Mouse (Mus musculus): Measurements from ENCODE around the gene Zbtb1. TPM values are rescaled to one million over a fixed set of nuclear protein-coding genes. Genes with fewer than 3 reads are reported as not detected.
A peak's percentile ranks its signal among the peaks of the same experiment; 100 is the strongest.

Gene Zbtb1
- polyA plus RNA-seq, 1 experiment from 2014 or later: 11.7 TPM

GRCm38 (mm10) chr12:76341080-76341479, 29.0 kb upstream of the Zbtb1 start:
- H3K4me3 ChIP-seq (ENCODE audit: low read depth, low read length): no peak overlapping the region
- WGBS: 6% methylated on average over 4 of the region's 4 CpGs
- DNase-seq (ENCODE audit: low spot score) (peak; percentile 75), ATAC-seq (replicated peaks; ENCODE audit: insufficient number of reproducible peaks, low FRiP score, low TSS enrichment, low read depth) (no peak)
- H3K9me3 ChIP-seq (replicated peaks; ENCODE audit: control insufficient read depth, low read length): no peaks in the 10 kb centered on the region
- no peak overlapping the region for H3K27ac ChIP-seq (replicated peaks; ENCODE audit: low read depth, low read length)
- no peak overlapping the region for H3K4me2 ChIP-seq (ENCODE audit: low read depth, low read length)
- H3K36me3 ChIP-seq (replicated peaks; ENCODE audit: control insufficient read depth, insufficient read depth, low read depth, low read length): no peaks in the 10 kb centered on the region
- no peaks in the 10 kb centered on the region for H3K27me3 ChIP-seq (ENCODE audit: control insufficient read depth, insufficient read depth, low read length)
- no peak overlapping the region for H3K9ac ChIP-seq (replicated peaks; ENCODE audit: low read length)
- H3K4me1 ChIP-seq (ENCODE audit: control insufficient read depth, insufficient read depth, low read length): no peaks in the 10 kb centered on the region

- Histone ChIP-seq H3K4me2 (ENCODE audit: low read depth, low read length) (no peak overlapping the region), H3K4me1 (ENCODE audit: control insufficient read depth, insufficient read depth, low read length) (no peaks in the 10 kb centered on the region), H3K9me3 (replicated peaks; ENCODE audit: control insufficient read depth, low read length) (no peaks in the 10 kb centered on the region), H3K27me3 (ENCODE audit: control insufficient read depth, insufficient read depth, low read length) (no peaks in the 10 kb centered on the region), H3K27ac (replicated peaks; ENCODE audit: low read depth, low read length) (no peak overlapping the region), H3K9ac (replicated peaks; ENCODE audit: low read length) (no peak overlapping the region), H3K4me3 (ENCODE audit: low read depth, low read length) (no peak overlapping the region), H3K36me3 (replicated peaks; ENCODE audit: control insufficient read depth, insufficient read depth, low read depth, low read length) (peaks cover 3% of the 10 kb centered on the region)
- WGBS: 78% methylated on average over 5 of the region's 6 CpGs
- ATAC-seq (replicated peaks; ENCODE audit: insufficient number of reproducible peaks, low FRiP score, low TSS enrichment, low read depth): no peak
- no peak for DNase-seq (ENCODE audit: low spot score)
Observed at GRCm38 (mm10) chr12:76345759-76346455, 24.2 kb upstream of the Zbtb1 start.

GRCm38 (mm10) chr12:76349680-76350220, 20.3 kb upstream of the Zbtb1 start:
- Histone ChIP-seq H3K9ac (replicated peaks; ENCODE audit: low read length) (peak overlapping the region; percentile 18; the same call in 1 of the 2 replicates), H3K36me3 (replicated peaks; ENCODE audit: control insufficient read depth, insufficient read depth, low read depth, low read length) (peaks cover 3% of the 10 kb centered on the region), H3K9me3 (replicated peaks; ENCODE audit: control insufficient read depth, low read length) (no peaks in the 10 kb centered on the region), H3K27ac (replicated peaks; ENCODE audit: low read depth, low read length) (no peak overlapping the region), H3K4me3 (ENCODE audit: low read depth, low read length) (no peak overlapping the region), H3K4me2 (ENCODE audit: low read depth, low read length) (no peak overlapping the region), H3K27me3 (ENCODE audit: control insufficient read depth, insufficient read depth, low read length) (no peaks in the 10 kb centered on the region), H3K4me1 (ENCODE audit: control insufficient read depth, insufficient read depth, low read length) (no peaks in the 10 kb centered on the region)
- WGBS: 66% methylated on average over 8 of the region's 8 CpGs
- no peak for ATAC-seq (replicated peaks; ENCODE audit: insufficient number of reproducible peaks, low FRiP score, low TSS enrichment, low read depth)
- peak; percentile 28 for DNase-seq (ENCODE audit: low spot score)

GRCm38 (mm10) chr12:76360868-76361267, 9.2 kb upstream of the Zbtb1 start:
- Histone ChIP-seq H3K4me3 (ENCODE audit: low read depth, low read length) (no peak overlapping the region), H3K36me3 (replicated peaks; ENCODE audit: control insufficient read depth, insufficient read depth, low read depth, low read length) (no peaks in the 10 kb centered on the region), H3K9me3 (replicated peaks; ENCODE audit: control insufficient read depth, low read length) (no peaks in the 10 kb centered on the region), H3K27me3 (ENCODE audit: control insufficient read depth, insufficient read depth, low read length) (no peaks in the 10 kb centered on the region), H3K27ac (replicated peaks; ENCODE audit: low read depth, low read length) (no peak overlapping the region), H3K4me1 (ENCODE audit: control insufficient read depth, insufficient read depth, low read length) (no peaks in the 10 kb centered on the region), H3K4me2 (ENCODE audit: low read depth, low read length) (no peak overlapping the region), H3K9ac (replicated peaks; ENCODE audit: low read length) (no peak overlapping the region)
- 57% methylated on average over 1 of the region's 1 CpGs for WGBS
- ATAC-seq (replicated peaks; ENCODE audit: insufficient number of reproducible peaks, low FRiP score, low TSS enrichment, low read depth): no peak
- no peak for DNase-seq (ENCODE audit: low spot score)

- H3K36me3 ChIP-seq (replicated peaks; ENCODE audit: control insufficient read depth, insufficient read depth, low read depth, low read length): no peaks in the 10 kb centered on the region
- no peak overlapping the region for H3K9ac ChIP-seq (replicated peaks; ENCODE audit: low read length)
- H3K27ac ChIP-seq (replicated peaks; ENCODE audit: low read depth, low read length): no peak overlapping the region
- H3K4me3 ChIP-seq (ENCODE audit: low read depth, low read length): no peak overlapping the region
- no peak for ATAC-seq (replicated peaks; ENCODE audit: insufficient number of reproducible peaks, low FRiP score, low TSS enrichment, low read depth)
- H3K9me3 ChIP-seq (replicated peaks; ENCODE audit: control insufficient read depth, low read length): no peaks in the 10 kb centered on the region
- peak; percentile 14 for DNase-seq (ENCODE audit: low spot score)
- H3K4me1 ChIP-seq (ENCODE audit: control insufficient read depth, insufficient read depth, low read length): no peaks in the 10 kb centered on the region
- H3K27me3 ChIP-seq (ENCODE audit: control insufficient read depth, insufficient read depth, low read length): no peaks in the 10 kb centered on the region
- H3K4me2 ChIP-seq (ENCODE audit: low read depth, low read length): no peak overlapping the region
- 64% methylated on average over 9 of the region's 9 CpGs for WGBS
Observed at GRCm38 (mm10) chr12:76361405-76362302, 8.4 kb upstream of the Zbtb1 start.

GRCm38 (mm10) chr12:76362303-76362676, 7.8 kb upstream of the Zbtb1 start:
- no peak overlapping the region for H3K4me2 ChIP-seq (ENCODE audit: low read depth, low read length)
- no peaks in the 10 kb centered on the region for H3K27me3 ChIP-seq (ENCODE audit: control insufficient read depth, insufficient read depth, low read length)
- 87% methylated on average over 9 of the region's 9 CpGs for WGBS
- DNase-seq (ENCODE audit: low spot score) (no peak), ATAC-seq (replicated peaks; ENCODE audit: insufficient number of reproducible peaks, low FRiP score, low TSS enrichment, low read depth) (no peak)
- H3K4me3 ChIP-seq (ENCODE audit: low read depth, low read length): no peak overlapping the region
- H3K36me3 ChIP-seq (replicated peaks; ENCODE audit: control insufficient read depth, insufficient read depth, low read depth, low read length): no peaks in the 10 kb centered on the region
- no peaks in the 10 kb centered on the region for H3K9me3 ChIP-seq (replicated peaks; ENCODE audit: control insufficient read depth, low read length)
- H3K27ac ChIP-seq (replicated peaks; ENCODE audit: low read depth, low read length): no peak overlapping the region
- H3K4me1 ChIP-seq (ENCODE audit: control insufficient read depth, insufficient read depth, low read length): no peaks in the 10 kb centered on the region; the same call in 1 of the 2 replicates
- no peak overlapping the region for H3K9ac ChIP-seq (replicated peaks; ENCODE audit: low read length)

- Histone ChIP-seq H3K4me1 (ENCODE audit: control insufficient read depth, insufficient read depth, low read length) (peaks cover 10% of the 10 kb centered on the region), H3K9me3 (replicated peaks; ENCODE audit: control insufficient read depth, low read length) (no peaks in the 10 kb centered on the region), H3K4me2 (ENCODE audit: low read depth, low read length) (no peak overlapping the region), H3K9ac (replicated peaks; ENCODE audit: low read length) (no peak overlapping the region), H3K36me3 (replicated peaks; ENCODE audit: control insufficient read depth, insufficient read depth, low read depth, low read length) (no peaks in the 10 kb centered on the region), H3K4me3 (ENCODE audit: low read depth, low read length) (no peak overlapping the region), H3K27ac (replicated peaks; ENCODE audit: low read depth, low read length) (no peak overlapping the region), H3K27me3 (ENCODE audit: control insufficient read depth, insufficient read depth, low read length) (no peaks in the 10 kb centered on the region)
- ATAC-seq (replicated peaks; ENCODE audit: insufficient number of reproducible peaks, low FRiP score, low TSS enrichment, low read depth) (no peak), DNase-seq (ENCODE audit: low spot score) (no peak)
- WGBS: 89% methylated on average over 3 of the region's 3 CpGs
Observed at GRCm38 (mm10) chr12:76366276-76366675, 3.8 kb upstream of the Zbtb1 start.

Data from embryonic facial prominence, embryonic 11.5 days (tissue).